Mouse (Mus musculus): Measurements from ENCODE around the gene Prl3b1.

The Prl3b1 gene

DNA sequence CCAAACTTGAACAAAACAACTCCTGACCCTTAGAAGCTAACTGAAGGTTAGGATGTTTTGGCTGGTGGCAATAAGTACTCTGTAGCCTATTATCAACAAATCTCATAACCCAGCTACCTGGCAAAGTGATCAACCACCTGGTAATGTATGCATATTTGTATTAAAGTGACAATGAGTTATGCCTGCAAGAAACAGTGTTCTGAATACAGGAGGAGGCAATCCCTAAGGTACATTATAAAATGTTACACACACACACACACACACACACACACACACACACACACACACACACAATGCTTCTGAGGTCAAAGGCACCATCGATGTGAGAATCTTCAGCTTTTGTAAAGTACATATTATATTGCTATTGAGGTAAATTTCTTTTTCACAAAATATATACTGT is at the start of gene Prl3b1:
Prl3b1 (plus strand) TSS at position 301 of the 400 bp plus-strand sequence.
- in situ Hi-C loops (cut with MboI; ENCODE audit: low pct_unique_long_range_greater_than_20kb in 1 of 2, low sequenced_read_pairs in 2 of 2, unreplicated experiment in 1 of 2) = no loop called here

- in situ Hi-C loops (cut with MboI; ENCODE audit: low pct_unique_long_range_greater_than_20kb in 1 of 2, low sequenced_read_pairs in 2 of 2, unreplicated experiment in 1 of 2) = no loop called here
Observed at GRCm38 (mm10) chr13:27196359-27196758, 45.3 kb upstream of the Prl3b1 start, which contains the start of gene Prl3c1. TSS of gene Prl3c1 (plus strand) at chr13:27196659.

DNA sequence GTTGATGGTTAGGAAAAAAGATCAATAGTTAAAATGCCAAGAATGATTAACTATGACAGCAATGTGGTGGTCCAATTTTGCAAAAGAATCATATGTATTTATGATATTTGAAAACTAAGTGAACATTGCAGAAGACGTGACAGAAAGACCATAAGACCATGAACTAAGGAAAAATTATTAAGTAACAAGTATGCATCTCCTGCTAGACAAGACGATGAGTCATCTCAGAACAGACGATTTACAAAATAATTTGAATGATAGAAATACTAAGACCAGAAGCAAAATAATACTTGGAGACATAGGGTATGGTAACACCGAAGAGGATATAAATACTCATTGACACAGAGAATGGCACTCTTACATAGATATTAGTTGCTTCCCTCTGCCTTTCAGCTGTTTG is 17.5 kb downstream of the Prl3b1 start, which contains the start of gene Prl3a1:
Prl3a1 (plus strand) TSS at position 301 of the 400 bp plus-strand sequence.
- in situ Hi-C loops (cut with MboI; ENCODE audit: low pct_unique_long_range_greater_than_20kb in 1 of 2, low sequenced_read_pairs in 2 of 2, unreplicated experiment in 1 of 2) = no loop called here

Measured in mouse embryonic stem cell (cell line).